Mouse (Mus musculus) forebrain, postnatal 0 days (tissue): Measurements from ENCODE around the gene Tstd3. TPM values are rescaled to one million over a fixed set of nuclear protein-coding genes. Genes with fewer than 3 reads are reported as not detected.

ENCODE experiments used
- ATAC-seq: fragments of 200-750 bp; cut with Nextera tagmentation; 2 replicates; pipeline ENCODE4 v1.8.0; 2017; ENCODE audit warnings: mild to moderate bottlenecking, moderate library complexity
- DNase-seq: peaks from one replicate; pipeline ENCODE4 v3.0.0-alpha.2; 2015
- H3K27ac ChIP-seq: fragments of 300-500 bp; sonication (generic); 2 replicates; pipeline ENCODE4 v1.5.1; 2014; ENCODE audit warnings: low read depth, mild to moderate bottlenecking, antibody characterized with exemption, low read length, moderate library complexity, mixed read lengths
- H3K27me3 ChIP-seq: fragments of 300-500 bp; sonication (generic); 2 replicates; pipeline ENCODE4 v1.6.1; 2014; ENCODE audit warnings: mild to moderate bottlenecking, low read length, mixed read lengths; ENCODE audit not compliant: insufficient read depth
- H3K36me3 ChIP-seq: fragments of 300-500 bp; sonication (generic); 2 replicates; pipeline ENCODE4 v1.6.1; 2014; ENCODE audit warnings: mild to moderate bottlenecking, moderate library complexity; ENCODE audit not compliant: insufficient read depth
- H3K4me1 ChIP-seq: fragments of 300-500 bp; sonication (generic); 2 replicates; pipeline ENCODE4 v1.6.1; 2014; ENCODE audit warnings: antibody characterized with exemption; ENCODE audit not compliant: insufficient read depth
- H3K4me2 ChIP-seq: fragments of 300-500 bp; sonication (generic); 2 replicates; pipeline ENCODE4 v1.6.1; 2014; ENCODE audit warnings: low read depth, mild to moderate bottlenecking, moderate library complexity
- H3K4me3 ChIP-seq: fragments of 300-500 bp; sonication (generic); 2 replicates; pipeline ENCODE4 v1.5.1; 2014; ENCODE audit warnings: low read depth, low read length, mixed read lengths
- H3K9ac ChIP-seq: fragments of 300-500 bp; sonication (generic); 2 replicates; pipeline ENCODE4 v1.6.1; 2014; ENCODE audit warnings: mild to moderate bottlenecking
- H3K9me3 ChIP-seq: fragments of 300-500 bp; sonication (generic); 2 replicates; pipeline ENCODE4 v1.6.1; 2016; ENCODE audit warnings: low read length
- CTCF ChIP-seq: sonication (generic); IDR thresholded peaks from 2 replicates; pipeline ENCODE4 v1.5.1; 2016; ENCODE audit warnings: antibody characterized with exemption, control low read depth, low read depth
- WGBS: fragments of 180-500 bp; shearing (Covaris S2); extraction: QIAGEN DNeasy Blood & Tissue Kit; methylation state at CpG from one replicate; pipeline ENCODE4 v1.1.7; 2014; 5-methylcytosine and 5-hydroxymethylcytosine counted together
- polyA plus RNA-seq: library from polyadenylated mRNA; unstranded; fragments of >200 nt; fragmentation: Nextera tagmentation; extraction: Ambion mirVana; gene quantifications from 2 replicates; pipeline ENCODE4 v1.2.1, GENCODE M21; 2015
- total RNA-seq: library from RNA; depleted of rRNA; stranded (reverse); fragments of >200 nt; gene quantifications from 2 replicates; pipeline ENCODE4 v1.2.3, GENCODE M21; 2014; rRNA removed

Gene Tstd3
- total and polyA plus RNA-seq, 2 experiments from 2014 or later: 15.9 to 16.6 TPM

DNA sequence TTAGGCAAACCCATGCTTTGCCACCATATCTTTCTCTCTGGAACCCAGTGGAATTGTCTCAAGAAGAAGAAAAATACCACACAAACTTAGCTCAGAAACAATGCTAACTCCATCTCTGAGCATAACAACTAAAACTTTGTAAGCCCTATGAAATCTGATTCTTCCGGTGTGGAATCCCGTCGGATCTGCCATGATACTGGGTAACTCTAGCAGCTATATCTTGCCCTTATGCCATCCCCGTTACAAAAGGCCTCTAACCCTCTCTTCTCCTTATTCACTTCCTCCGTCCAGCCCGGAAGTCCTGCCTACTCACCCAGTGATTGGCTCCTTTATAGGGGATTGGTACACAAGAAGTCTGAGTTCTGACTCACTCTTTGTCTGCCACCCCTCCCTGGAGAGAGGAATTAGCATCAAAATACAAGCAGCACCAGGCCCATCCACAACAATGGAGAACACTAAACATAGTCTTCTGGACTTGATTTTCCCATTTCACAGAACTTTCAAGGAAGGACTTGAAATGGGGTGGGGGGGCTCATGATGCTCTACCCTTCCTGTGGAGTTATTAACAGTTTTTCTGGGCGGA, 44.2 kb downstream of the Tstd3 start:
- Histone ChIP-seq H3K27ac (no peak overlapping the region), H3K4me2 (no peak overlapping the region), H3K4me3 (no peak overlapping the region), H3K36me3 (no peaks in the 10 kb centered on the region), H3K27me3 (no peaks in the 10 kb centered on the region), H3K4me1 (no peaks in the 10 kb centered on the region), H3K9ac (no peak overlapping the region), H3K9me3 (no peaks in the 10 kb centered on the region)
- no peak for ATAC-seq
- DNase-seq: no peak
- 36% methylated on average over 7 of the region's 7 CpGs for WGBS
- no peak for TF ChIP-seq CTCF

DNA sequence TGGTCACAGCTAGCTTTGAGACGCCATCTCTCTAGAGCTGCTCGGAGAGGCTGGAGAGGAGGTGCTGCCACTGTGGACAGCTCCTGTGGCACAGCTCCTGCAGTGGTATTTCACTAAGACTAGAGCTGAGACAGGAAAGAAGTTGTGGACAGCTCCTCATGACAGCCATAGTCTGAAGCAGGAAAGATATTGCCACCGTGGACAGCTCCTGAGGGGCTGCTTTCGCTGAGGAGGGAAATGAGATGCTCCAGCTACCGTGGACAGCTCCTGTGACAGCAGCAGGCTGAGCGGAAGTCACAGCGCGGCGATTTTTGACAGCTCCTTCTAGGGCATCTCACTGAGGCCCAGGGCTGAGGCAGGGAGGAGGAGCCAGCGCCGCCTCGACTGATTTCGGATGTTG, 54.9 kb downstream of the Tstd3 start:
- WGBS: 6% methylated on average over 13 of the region's 13 CpGs
- no peaks in the 10 kb centered on the region for H3K4me1 ChIP-seq
- H3K27me3 ChIP-seq: peaks cover 5% of the 10 kb centered on the region; the same call in 1 of the 2 replicates
- H3K9ac ChIP-seq: no peak overlapping the region
- peak overlapping the region; percentile 39 for H3K4me2 ChIP-seq
- DNase-seq: peak; percentile 49
- no peaks in the 10 kb centered on the region for H3K9me3 ChIP-seq
- TF ChIP-seq CTCF: no peak
- H3K4me3 ChIP-seq: peak overlapping the region; percentile 14; the same call in 1 of the 2 replicates
- H3K27ac ChIP-seq: no peak overlapping the region
- no peaks in the 10 kb centered on the region for H3K36me3 ChIP-seq
- ATAC-seq: peak; percentile 68

Other genes starting within 250 kb of the Tstd3 start
- gene Prdm13, start 81.2 kb downstream of the Tstd3 start, total RNA-seq: 0.38 and 1.5 TPM in 2 replicates
- gene Prdm13, start 81.2 kb downstream of the Tstd3 start, polyA plus RNA-seq: not detected in 2 replicates
- 40.8 and 47.5 TPM in 2 replicates for gene Ccnc, start 39.5 kb downstream of the Tstd3 start, total RNA-seq
- 44.2 and 56.0 TPM in 2 replicates for gene Ccnc, start 39.5 kb downstream of the Tstd3 start, polyA plus RNA-seq
- gene Usp45, start 56 bp downstream of the Tstd3 start, total RNA-seq: 12.0 and 15.1 TPM in 2 replicates
- 3.5 and 5.3 TPM in 2 replicates for gene Usp45, start 56 bp downstream of the Tstd3 start, polyA plus RNA-seq
- 83.8 and 104 TPM in 2 replicates for gene Pnisr, start 80.4 kb upstream of the Tstd3 start, total RNA-seq
- 99.5 and 128 TPM in 2 replicates for gene Pnisr, start 80.4 kb upstream of the Tstd3 start, polyA plus RNA-seq
- 15.7 and 20.7 TPM in 2 replicates for gene Coq3, start 112.5 kb upstream of the Tstd3 start, total RNA-seq
- gene Coq3, start 112.5 kb upstream of the Tstd3 start, polyA plus RNA-seq: 22.2 and 22.7 TPM in 2 replicates
- 64.1 and 72.0 TPM in 2 replicates for gene Faxc, start 164.1 kb upstream of the Tstd3 start, total RNA-seq
- gene Faxc, start 164.1 kb upstream of the Tstd3 start, polyA plus RNA-seq: 8.5 and 11.8 TPM in 2 replicates